Mouse (Mus musculus): Measurements from ENCODE around the gene Tnnt1.

- TF ChIP-seq CTCF (IDR thresholded peaks at IDR 0.05) (no peak), EP300 (IDR thresholded peaks at IDR 0.05) (no peak)
Measured at GRCm38 (mm10) chr7:4523205-4524130, 7.3 kb upstream of the Tnnt1 start.
